Mouse (Mus musculus) bone marrow, adult 2 months (tissue): ENCODE results near the gene 4930512M02Rik.

Experiments used
- CTCF ChIP-seq: fragments of 200-500 bp; IDR thresholded peaks from 2 replicates; pipeline ENCODE4 v1.5.1; 2011; ENCODE audit warnings: low read length, control low read depth; ENCODE audit not compliant: control insufficient read depth, insufficient read depth
- POLR2A ChIP-seq: fragments of 200-500 bp; IDR thresholded peaks from 2 replicates; pipeline ENCODE4 v1.6.1; 2011; ENCODE audit warnings: low read depth, mild to moderate bottlenecking, control low read depth, low read length, borderline replicate concordance; ENCODE audit not compliant: control insufficient read depth

- TF ChIP-seq CTCF: no peak
- no peak for TF ChIP-seq POLR2A
Observed at GRCm38 (mm10) chr11:11565146-11565820, 62.4 kb downstream of the 4930512M02Rik start.
